Mouse (Mus musculus): Measurements from ENCODE around the gene Tcf19. TPM values are rescaled to one million over a fixed set of nuclear protein-coding genes. Genes with fewer than 3 reads are reported as not detected.
A peak's percentile ranks its signal among the peaks of the same experiment; 100 is the strongest.

The Tcf19 gene
- polyA plus RNA-seq, 2 experiments = 73.8 to 84.3 TPM

DNA sequence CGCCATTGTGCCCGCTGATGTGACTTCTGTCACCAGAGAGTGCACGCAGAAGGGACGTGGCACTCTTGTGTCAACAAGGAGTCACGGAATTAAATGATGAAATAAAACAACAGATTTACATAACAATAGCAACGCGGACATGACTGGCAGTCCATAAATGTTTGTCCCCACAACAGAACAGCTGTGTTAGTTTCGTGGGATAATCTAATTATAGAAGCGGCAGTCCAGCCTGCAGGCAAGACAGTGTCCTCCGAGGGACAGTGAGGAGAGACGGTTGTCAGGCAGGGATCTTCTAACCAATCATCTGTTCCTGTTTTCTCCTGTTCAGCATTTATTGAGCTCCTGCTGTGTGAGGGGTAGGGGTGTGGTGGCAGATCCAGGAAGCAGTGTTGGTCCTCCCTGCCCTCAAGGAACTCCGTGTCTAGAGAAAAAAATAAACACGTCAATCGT, 26.8 kb upstream of the Tcf19 start:
- H3K27ac ChIP-seq (replicated peaks; ENCODE audit: low read depth, low read length) = no peak overlapping the region
- no peaks in the 10 kb centered on the region for H3K4me1 ChIP-seq (ENCODE audit: control insufficient read depth, insufficient read depth, low read length)
- H3K27me3 ChIP-seq (ENCODE audit: control insufficient read depth, insufficient read depth, low read length) = no peaks in the 10 kb centered on the region
- H3K4me2 ChIP-seq (replicated peaks; ENCODE audit: low read depth, low read length, severe bottlenecking) = no peak overlapping the region
- H3K36me3 ChIP-seq (ENCODE audit: control insufficient read depth, insufficient read depth, low read length) = no peaks in the 10 kb centered on the region
- TF ChIP-seq POLR2A (IDR thresholded peaks at IDR 0.05; ENCODE audit: borderline replicate concordance, extremely low read depth, insufficient read depth, insufficient read length) = no peak
- H3K9me3 ChIP-seq (ENCODE audit: control insufficient read depth, low read length) = no peaks in the 10 kb centered on the region
- WGBS = 58% methylated on average over 14 of the region's 14 CpGs
- ATAC-seq (ENCODE audit: low FRiP score, low read depth) (peak; percentile 50; the same call in 1 of the 2 replicates), DNase-seq (ENCODE audit: low spot score) (no peak)
- H3K4me3 ChIP-seq (replicated peaks; ENCODE audit: low read length) = no peak overlapping the region
- no peak overlapping the region for H3K9ac ChIP-seq (ENCODE audit: low read depth, low read length, severe bottlenecking)

DNA sequence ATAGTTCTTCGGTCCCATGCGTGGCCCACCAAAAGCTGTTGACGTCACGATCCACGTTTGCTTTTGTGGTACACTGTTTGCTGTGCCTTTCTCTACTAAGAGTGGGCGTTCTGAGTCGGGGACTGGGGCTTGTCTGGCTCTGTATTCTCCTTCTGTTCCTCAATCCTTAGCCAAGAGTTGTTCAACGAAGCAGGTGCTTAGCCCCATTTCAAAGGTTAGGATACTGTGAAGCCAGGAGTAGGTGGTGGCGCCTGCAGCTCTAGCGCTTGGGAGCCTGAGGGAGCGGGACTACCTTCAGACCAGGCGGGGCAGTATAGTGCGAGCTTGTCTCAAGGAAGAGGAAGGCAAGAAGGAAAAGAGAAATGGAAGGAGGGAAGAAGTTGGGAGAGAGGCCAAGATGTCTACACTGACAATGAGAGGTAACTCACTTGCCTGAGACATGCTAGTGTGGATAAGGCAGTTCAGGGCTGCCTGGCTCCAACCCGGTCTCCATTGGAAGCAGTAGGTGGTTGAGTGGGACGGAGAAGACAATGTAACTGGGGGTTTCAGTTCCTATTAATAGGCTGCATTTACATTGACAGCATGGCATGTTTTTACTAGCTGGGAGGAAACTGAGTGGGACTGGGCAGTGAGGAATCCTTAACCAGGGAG, 26.3 kb upstream of the Tcf19 start:
- no peak for DNase-seq (ENCODE audit: low spot score)
- Histone ChIP-seq H3K4me2 (replicated peaks; ENCODE audit: low read depth, low read length, severe bottlenecking) (no peak overlapping the region), H3K9me3 (ENCODE audit: control insufficient read depth, low read length) (no peaks in the 10 kb centered on the region), H3K27ac (replicated peaks; ENCODE audit: low read depth, low read length) (no peak overlapping the region), H3K36me3 (ENCODE audit: control insufficient read depth, insufficient read depth, low read length) (no peaks in the 10 kb centered on the region), H3K9ac (ENCODE audit: low read depth, low read length, severe bottlenecking) (no peak overlapping the region), H3K4me3 (replicated peaks; ENCODE audit: low read length) (no peak overlapping the region), H3K27me3 (ENCODE audit: control insufficient read depth, insufficient read depth, low read length) (no peaks in the 10 kb centered on the region), H3K4me1 (ENCODE audit: control insufficient read depth, insufficient read depth, low read length) (no peaks in the 10 kb centered on the region)
- ATAC-seq (ENCODE audit: low FRiP score, low read depth) = no peak
- WGBS = 79% methylated on average over 15 of the region's 15 CpGs
- TF ChIP-seq POLR2A (IDR thresholded peaks at IDR 0.05; ENCODE audit: borderline replicate concordance, extremely low read depth, insufficient read depth, insufficient read length) = no peak

DNA sequence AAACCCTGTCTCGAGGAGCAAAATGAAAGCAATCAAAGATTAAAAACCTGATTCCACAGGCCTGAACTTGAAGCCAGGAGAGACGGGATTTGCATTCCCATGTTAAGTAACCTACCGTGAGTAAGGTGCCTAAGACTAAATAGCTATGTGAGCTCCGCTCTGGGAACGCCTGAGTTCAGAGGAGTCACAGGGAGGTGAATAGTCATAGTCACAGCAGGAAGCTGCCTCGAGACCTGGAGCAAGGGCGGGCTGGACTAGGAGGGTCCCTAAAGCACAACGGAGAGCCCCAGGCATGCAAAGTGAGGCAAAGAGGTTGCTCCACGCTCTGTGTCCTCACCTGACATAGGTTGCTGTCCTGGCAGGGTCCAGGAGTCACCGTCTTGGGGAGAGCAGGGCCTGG, 22.9 kb upstream of the Tcf19 start:
- no peaks in the 10 kb centered on the region for H3K27me3 ChIP-seq (ENCODE audit: control insufficient read depth, insufficient read depth, low read length)
- DNase-seq (ENCODE audit: low spot score) (no peak), ATAC-seq (ENCODE audit: low FRiP score, low read depth) (no peak)
- no peak overlapping the region for H3K4me3 ChIP-seq (replicated peaks; ENCODE audit: low read length)
- H3K9ac ChIP-seq (ENCODE audit: low read depth, low read length, severe bottlenecking) = no peak overlapping the region
- 46% methylated on average over 10 of the region's 10 CpGs for WGBS
- no peak overlapping the region for H3K27ac ChIP-seq (replicated peaks; ENCODE audit: low read depth, low read length)
- no peak for TF ChIP-seq POLR2A (IDR thresholded peaks at IDR 0.05; ENCODE audit: borderline replicate concordance, extremely low read depth, insufficient read depth, insufficient read length)
- H3K4me1 ChIP-seq (ENCODE audit: control insufficient read depth, insufficient read depth, low read length) = no peaks in the 10 kb centered on the region
- no peak overlapping the region for H3K4me2 ChIP-seq (replicated peaks; ENCODE audit: low read depth, low read length, severe bottlenecking)
- H3K36me3 ChIP-seq (ENCODE audit: control insufficient read depth, insufficient read depth, low read length) = no peaks in the 10 kb centered on the region
- H3K9me3 ChIP-seq (ENCODE audit: control insufficient read depth, low read length) = no peaks in the 10 kb centered on the region

DNA sequence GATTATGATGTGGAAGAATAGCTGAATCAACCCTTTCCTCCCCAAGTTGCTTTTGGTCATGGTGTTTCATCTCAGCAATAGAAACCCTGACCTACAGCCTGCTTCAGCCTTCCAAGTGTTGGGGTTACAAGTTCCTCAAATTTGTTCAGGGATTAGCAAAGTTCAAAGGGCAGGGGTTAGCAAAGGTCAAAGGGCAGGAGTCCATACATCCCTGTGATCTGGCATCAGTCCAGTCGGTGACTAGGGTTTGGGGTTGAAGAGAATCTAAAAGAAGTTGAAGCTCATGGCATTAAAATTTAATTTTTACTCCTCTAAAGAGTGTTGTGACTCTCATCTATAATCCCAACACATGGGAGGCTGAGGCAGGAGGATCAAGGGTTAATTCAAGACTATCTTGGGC, 21.9 kb upstream of the Tcf19 start:
- ATAC-seq (ENCODE audit: low FRiP score, low read depth) (no peak), DNase-seq (ENCODE audit: low spot score) (no peak)
- Histone ChIP-seq H3K9me3 (ENCODE audit: control insufficient read depth, low read length) (no peaks in the 10 kb centered on the region), H3K4me2 (replicated peaks; ENCODE audit: low read depth, low read length, severe bottlenecking) (no peak overlapping the region), H3K9ac (ENCODE audit: low read depth, low read length, severe bottlenecking) (no peak overlapping the region), H3K27ac (replicated peaks; ENCODE audit: low read depth, low read length) (no peak overlapping the region), H3K4me3 (replicated peaks; ENCODE audit: low read length) (no peak overlapping the region), H3K4me1 (ENCODE audit: control insufficient read depth, insufficient read depth, low read length) (no peaks in the 10 kb centered on the region), H3K27me3 (ENCODE audit: control insufficient read depth, insufficient read depth, low read length) (no peaks in the 10 kb centered on the region), H3K36me3 (ENCODE audit: control insufficient read depth, insufficient read depth, low read length) (no peaks in the 10 kb centered on the region)
- TF ChIP-seq POLR2A (IDR thresholded peaks at IDR 0.05; ENCODE audit: borderline replicate concordance, extremely low read depth, insufficient read depth, insufficient read length) = no peak
- WGBS = 71% methylated on average over 1 of the region's 1 CpGs

GRCm38 (mm10) chr17:35537421-35537820, 20.8 kb upstream of the Tcf19 start:
- Histone ChIP-seq H3K27me3 (ENCODE audit: control insufficient read depth, insufficient read depth, low read length) (no peaks in the 10 kb centered on the region), H3K4me3 (replicated peaks; ENCODE audit: low read length) (no peak overlapping the region), H3K27ac (replicated peaks; ENCODE audit: low read depth, low read length) (no peak overlapping the region), H3K9me3 (ENCODE audit: control insufficient read depth, low read length) (no peaks in the 10 kb centered on the region), H3K4me1 (ENCODE audit: control insufficient read depth, insufficient read depth, low read length) (no peaks in the 10 kb centered on the region), H3K4me2 (replicated peaks; ENCODE audit: low read depth, low read length, severe bottlenecking) (no peak overlapping the region), H3K36me3 (ENCODE audit: control insufficient read depth, insufficient read depth, low read length) (no peaks in the 10 kb centered on the region), H3K9ac (ENCODE audit: low read depth, low read length, severe bottlenecking) (no peak overlapping the region)
- TF ChIP-seq POLR2A (IDR thresholded peaks at IDR 0.05; ENCODE audit: borderline replicate concordance, extremely low read depth, insufficient read depth, insufficient read length) = no peak
- DNase-seq (ENCODE audit: low spot score) = no peak
- WGBS = 71% methylated on average over 4 of the region's 4 CpGs
- ATAC-seq (ENCODE audit: low FRiP score, low read depth) = no peak

Data from limb, embryonic 14.5 days (tissue).